Mouse (Mus musculus) heart, adult 2 months (tissue): ENCODE results near the gene Nelfa.

ENCODE experiments used
- CTCF ChIP-seq: fragments of 200-600 bp; IDR thresholded peaks from 2 replicates; pipeline ENCODE4 v1.8.1; 2022; ENCODE audit warnings: antibody characterized with exemption, mild to moderate bottlenecking, moderate library complexity
- POLR2A ChIP-seq: fragments of 200-500 bp; IDR thresholded peaks from 2 replicates; pipeline ENCODE4 v1.6.1; 2011; ENCODE audit warnings: mild to moderate bottlenecking, low read depth, low read length, control low read depth; ENCODE audit not compliant: insufficient read depth

DNA sequence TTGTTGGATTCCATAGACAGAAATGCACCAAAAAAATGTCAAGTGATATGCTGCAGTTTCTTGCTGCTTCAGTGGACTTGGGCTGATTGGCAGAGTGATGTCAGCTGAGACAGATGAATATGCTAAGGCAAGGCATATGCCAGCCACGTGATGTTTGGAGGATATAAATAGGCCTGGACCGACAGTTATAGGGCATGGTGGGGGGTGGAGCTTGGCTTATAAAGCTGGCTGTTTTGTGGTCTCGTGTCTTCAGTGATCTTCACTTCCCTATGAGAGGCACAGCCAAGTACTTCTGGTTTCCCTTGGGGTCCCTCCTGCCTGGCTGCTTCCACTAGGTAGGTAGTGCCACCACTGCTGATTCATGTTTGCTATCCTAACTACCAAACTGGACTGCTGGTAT lies 2.2 kb upstream of the Nelfa start:
- TF ChIP-seq POLR2A (0 out of 2 replicates have a peak, but pooled peaks have one; percentile 12), CTCF (no peak)
